Mouse (Mus musculus) E14TG2a.4 (cell line): Measurements from ENCODE around the gene Mtcl1.
A peak's percentile ranks its signal among the peaks of the same experiment; 100 is the strongest.

Source experiments
- H3K27me3 ChIP-seq: 2 replicates; pipeline ENCODE4 v1.6.1; 2014; ENCODE audit warnings: low read length, control low read depth; ENCODE audit not compliant: insufficient read depth
- H3K36me3 ChIP-seq: 2 replicates; pipeline ENCODE4 v1.6.1; 2014; ENCODE audit warnings: low read length, control low read depth; ENCODE audit not compliant: insufficient read depth
- H3K4me1 ChIP-seq: replicated peaks from 2 replicates; pipeline ENCODE4 v1.6.1; 2014; ENCODE audit warnings: low read depth, low read length, control low read depth
- H3K4me3 ChIP-seq: replicated peaks from 2 replicates; pipeline ENCODE4 v1.5.1; 2014; ENCODE audit warnings: mild to moderate bottlenecking, low read length
- H3K9me3 ChIP-seq: 2 replicates; pipeline ENCODE4 v1.6.1; 2014; ENCODE audit warnings: low read length, control low read depth
- CTCF ChIP-seq: conservative IDR thresholded peaks from 2 replicates; pipeline ENCODE4 v1.5.1; 2014; ENCODE audit warnings: low read length
- NANOG ChIP-seq: IDR thresholded peaks from 2 replicates; pipeline ENCODE4 v1.6.1; 2014; ENCODE audit warnings: borderline replicate concordance, low read length, mixed read lengths
- POU5F1 ChIP-seq: IDR thresholded peaks from 2 replicates; pipeline ENCODE4 v1.6.1; 2014; ENCODE audit warnings: low read length, borderline replicate concordance

The Mtcl1 gene

DNA sequence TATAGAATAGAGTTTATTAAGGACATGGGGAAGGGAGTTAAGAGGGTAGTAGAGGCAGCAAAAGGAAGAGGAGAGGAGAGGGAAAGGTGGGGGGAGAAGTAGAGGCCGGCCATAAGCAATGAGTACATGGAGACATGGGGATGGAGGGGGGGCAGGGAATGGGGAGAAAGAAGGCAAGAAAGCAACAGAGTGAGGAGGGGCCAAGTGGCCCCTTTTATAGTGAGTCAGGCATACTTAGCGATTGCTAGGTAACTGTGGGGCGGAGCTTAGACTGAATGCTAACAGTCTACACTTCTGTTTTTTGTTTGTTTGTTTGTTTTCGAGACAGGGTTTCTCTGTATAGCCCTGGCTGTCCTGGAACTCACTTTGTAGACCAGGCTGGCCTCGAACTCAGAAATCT lies 31.7 kb upstream of the Mtcl1 start:
- peak overlapping the region; percentile 87 for H3K4me3 ChIP-seq
- TF ChIP-seq CTCF (no peak), POU5F1 (no peak), NANOG (no peak)

DNA sequence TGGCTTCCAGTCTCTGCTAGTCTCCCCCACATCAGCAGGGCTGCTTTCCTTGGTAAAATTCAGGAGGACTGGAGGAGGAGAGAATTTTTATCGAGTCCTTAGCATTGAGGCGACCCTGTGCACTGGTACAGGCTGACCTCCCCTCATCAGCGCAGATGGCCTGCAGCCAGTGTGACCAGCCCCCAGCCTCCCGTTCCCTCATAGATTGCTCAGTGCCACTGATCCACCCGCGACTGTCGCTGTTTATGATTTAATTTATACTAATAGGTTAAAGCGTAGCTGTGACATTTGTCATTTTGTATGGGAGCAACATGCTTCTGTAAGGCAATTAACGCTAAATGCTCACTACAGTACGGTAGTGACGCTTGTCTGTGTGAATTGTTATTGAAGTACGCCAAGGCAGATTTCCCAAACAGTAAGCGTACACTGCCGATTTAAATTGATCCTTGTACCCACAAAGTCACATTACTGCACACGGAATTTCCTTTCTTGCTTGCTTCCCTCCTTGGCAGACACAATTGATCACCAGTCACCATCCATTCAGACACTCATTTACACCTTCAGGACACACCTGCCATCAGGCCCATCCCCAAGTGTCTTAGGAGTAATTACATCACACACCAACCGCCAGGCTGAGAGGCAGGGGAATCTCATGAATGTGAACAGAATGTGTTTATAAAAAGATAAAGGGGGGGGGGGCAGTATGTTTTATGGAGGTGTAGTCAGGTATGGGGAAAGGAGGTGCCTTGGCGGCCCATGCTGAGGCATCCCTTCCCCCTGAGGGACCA lies 31.1 kb upstream of the Mtcl1 start:
- H3K36me3 ChIP-seq = peaks cover 44% of the 10 kb centered on the region

More for the DNA sequence above, 31.7 kb upstream of the Mtcl1 start:
- H3K27me3 ChIP-seq = no peaks in the 10 kb centered on the region
- H3K36me3 ChIP-seq = peaks cover 38% of the 10 kb centered on the region
- H3K4me1 ChIP-seq = peaks cover 30% of the 10 kb centered on the region
- H3K9me3 ChIP-seq = peaks cover 21% of the 10 kb centered on the region

DNA sequence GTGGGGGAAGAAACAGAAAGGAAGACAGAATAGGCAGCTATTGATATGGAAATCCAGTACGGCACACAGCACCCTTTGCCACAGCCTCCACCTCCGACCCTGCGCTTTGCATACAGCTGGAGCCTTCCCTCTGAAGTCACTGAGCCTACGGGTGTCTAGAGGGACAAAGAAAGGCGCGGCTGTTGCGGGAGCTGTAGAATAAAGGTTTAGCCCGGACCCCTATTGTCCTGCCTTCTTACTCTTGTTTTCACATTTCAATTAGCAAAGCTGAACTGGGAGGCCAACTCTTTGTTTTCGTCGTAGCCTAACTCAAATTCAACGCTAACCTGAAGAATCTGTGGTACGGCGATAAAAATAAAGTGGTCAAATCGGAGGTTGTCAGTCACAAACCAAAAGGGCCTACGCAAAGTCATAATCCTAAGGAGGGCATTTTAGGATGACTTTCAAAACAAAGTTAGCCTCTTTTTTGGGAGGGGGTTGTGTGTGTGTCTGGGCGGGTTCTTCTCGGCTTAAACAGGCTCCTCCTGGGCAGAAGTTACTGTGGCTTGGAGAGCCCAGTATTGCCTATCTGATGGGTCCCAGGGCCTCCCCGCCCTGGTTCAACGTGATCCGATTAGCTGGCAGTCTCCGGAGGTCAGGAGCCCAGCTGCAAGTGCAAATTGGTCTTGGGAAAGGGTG lies 30.4 kb upstream of the Mtcl1 start:
- TF ChIP-seq NANOG (no peak; the same call in 1 of the 2 replicates), POU5F1 (peak; percentile 57), CTCF (no peak)
- H3K27me3 ChIP-seq = no peaks in the 10 kb centered on the region
- H3K4me1 ChIP-seq = peaks cover 19% of the 10 kb centered on the region
- H3K36me3 ChIP-seq = peaks cover 51% of the 10 kb centered on the region
- H3K9me3 ChIP-seq = peaks cover 34% of the 10 kb centered on the region
- H3K4me3 ChIP-seq = peak overlapping the region; percentile 87

More for the DNA sequence above, 31.1 kb upstream of the Mtcl1 start:
- H3K4me3 ChIP-seq = peak overlapping the region; percentile 87
- no peaks in the 10 kb centered on the region for H3K27me3 ChIP-seq
- H3K9me3 ChIP-seq = peaks cover 27% of the 10 kb centered on the region
- TF ChIP-seq POU5F1 (no peak), CTCF (no peak), NANOG (no peak)
- H3K4me1 ChIP-seq = peaks cover 26% of the 10 kb centered on the region

DNA sequence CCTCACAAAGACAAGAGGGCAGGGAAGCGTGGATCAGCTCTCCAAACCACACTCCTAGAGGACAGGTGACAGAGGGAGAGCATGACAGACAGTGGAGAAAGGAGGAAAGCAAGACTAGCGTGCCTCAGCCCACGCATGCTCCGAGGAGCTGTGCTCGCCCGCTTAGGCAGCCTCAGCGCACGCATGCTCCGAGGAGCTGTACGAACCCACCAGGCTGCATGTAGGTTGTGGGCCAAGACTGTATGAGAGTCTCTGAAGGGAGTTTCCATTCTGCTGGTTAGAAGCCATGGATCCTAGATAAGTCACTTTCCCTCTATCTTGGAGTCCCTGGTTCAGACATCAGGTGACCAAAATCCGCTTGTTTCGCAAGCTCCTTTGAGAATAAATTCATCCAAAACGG lies 29.8 kb upstream of the Mtcl1 start:
- peaks cover 41% of the 10 kb centered on the region for H3K9me3 ChIP-seq
- peaks cover 58% of the 10 kb centered on the region for H3K36me3 ChIP-seq
- peaks cover 13% of the 10 kb centered on the region for H3K4me1 ChIP-seq
- H3K27me3 ChIP-seq = no peaks in the 10 kb centered on the region
- H3K4me3 ChIP-seq = peak overlapping the region; percentile 77
- no peak for TF ChIP-seq NANOG
- TF ChIP-seq POU5F1 = no peak
- TF ChIP-seq CTCF = no peak

DNA sequence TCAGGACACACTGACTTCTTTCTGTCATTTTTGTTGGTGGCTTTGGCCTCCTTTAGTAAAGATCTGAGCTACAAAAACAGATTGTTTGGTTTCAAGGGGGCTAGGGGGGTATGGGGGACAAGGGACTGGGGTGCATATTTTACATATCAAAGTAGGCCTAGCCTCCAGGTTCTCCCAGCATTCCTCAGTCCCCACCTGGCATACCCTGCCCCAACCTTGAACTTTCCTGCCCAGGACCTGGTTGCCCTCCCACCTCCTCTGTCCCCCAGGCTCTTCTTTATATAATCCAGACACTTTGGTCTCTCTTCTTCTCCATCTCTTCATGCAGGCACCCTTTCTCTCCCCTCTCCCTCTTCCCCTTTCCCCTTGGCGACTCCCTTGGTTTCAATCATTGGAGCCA lies 23.7 kb upstream of the Mtcl1 start:
- Histone ChIP-seq H3K4me1 (peaks cover 61% of the 10 kb centered on the region), H3K27me3 (no peaks in the 10 kb centered on the region), H3K9me3 (peaks cover 74% of the 10 kb centered on the region), H3K36me3 (peaks cover 69% of the 10 kb centered on the region), H3K4me3 (peak overlapping the region; percentile 39; the same call in 1 of the 2 replicates)
- TF ChIP-seq CTCF (no peak), POU5F1 (no peak), NANOG (no peak)

DNA sequence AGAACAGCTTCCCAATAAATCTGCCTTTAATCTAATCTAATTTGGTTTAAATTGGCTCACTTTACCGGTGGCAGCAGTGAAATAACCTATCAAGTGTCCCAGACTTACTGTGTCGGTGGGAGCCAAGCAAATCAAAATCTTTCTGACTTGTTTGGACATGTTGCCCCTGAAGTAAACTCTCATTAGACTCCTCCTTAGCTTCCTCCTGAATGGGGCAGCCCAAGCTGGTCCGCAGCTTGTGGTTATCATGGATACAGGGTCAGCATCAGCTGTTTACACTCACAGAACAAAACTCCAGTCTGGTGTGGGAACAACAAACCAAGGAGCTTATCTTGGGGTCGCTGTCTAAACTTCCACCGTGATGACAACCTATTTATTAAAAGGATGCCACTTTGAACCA lies 22.2 kb upstream of the Mtcl1 start:
- no peak for TF ChIP-seq CTCF
- no peak for TF ChIP-seq POU5F1
- TF ChIP-seq NANOG = no peak
- Histone ChIP-seq H3K27me3 (no peaks in the 10 kb centered on the region), H3K9me3 (peaks cover 61% of the 10 kb centered on the region), H3K4me3 (peak overlapping the region; percentile 60), H3K36me3 (peaks cover 57% of the 10 kb centered on the region), H3K4me1 (peaks cover 59% of the 10 kb centered on the region)

DNA sequence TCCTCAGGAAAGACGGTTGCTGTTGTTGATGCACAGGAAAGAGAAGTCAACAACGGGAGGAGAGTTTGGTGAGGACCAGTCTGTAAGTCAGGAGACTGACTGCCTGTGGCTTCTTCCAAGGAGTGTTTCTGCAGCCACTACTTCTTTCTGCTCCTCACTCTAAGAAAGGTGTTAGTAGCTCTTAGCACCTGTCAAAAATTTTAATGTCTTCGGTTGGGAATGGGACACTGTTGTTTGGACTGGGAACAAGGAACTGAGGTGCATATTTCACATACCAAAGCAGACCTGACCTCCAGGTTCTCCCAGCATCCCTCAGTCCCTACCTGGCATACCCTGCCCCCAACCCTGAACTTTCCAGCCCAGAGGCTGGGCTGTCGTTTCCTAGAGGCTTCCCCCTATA lies 21.7 kb upstream of the Mtcl1 start:
- Histone ChIP-seq H3K4me1 (peaks cover 64% of the 10 kb centered on the region), H3K9me3 (peaks cover 55% of the 10 kb centered on the region), H3K36me3 (peaks cover 57% of the 10 kb centered on the region), H3K27me3 (no peaks in the 10 kb centered on the region), H3K4me3 (peak overlapping the region; percentile 60)
- TF ChIP-seq POU5F1 (no peak), CTCF (no peak), NANOG (no peak)

DNA sequence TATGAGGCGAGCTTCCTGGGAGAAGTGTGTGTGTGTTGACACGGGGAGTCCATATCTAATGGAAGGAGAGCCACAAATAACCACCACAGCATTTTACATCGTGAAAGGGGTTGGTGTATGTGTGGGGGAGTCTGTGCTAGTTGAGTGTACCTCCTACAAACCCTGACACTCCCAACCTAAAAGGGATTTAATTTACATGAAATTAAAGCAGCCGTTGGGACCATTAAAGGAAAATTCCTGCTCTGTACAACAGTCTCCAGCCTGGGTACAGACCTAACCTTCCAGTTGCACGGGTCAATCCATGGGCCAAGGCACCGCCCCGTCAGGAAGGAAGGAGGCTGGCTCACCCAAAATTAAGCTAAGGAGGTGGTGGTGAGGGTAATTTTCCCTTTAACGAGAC lies 20.5 kb upstream of the Mtcl1 start:
- TF ChIP-seq POU5F1 (no peak), NANOG (no peak), CTCF (no peak)
- H3K27me3 ChIP-seq = no peaks in the 10 kb centered on the region
- peaks cover 43% of the 10 kb centered on the region for H3K9me3 ChIP-seq
- peaks cover 45% of the 10 kb centered on the region for H3K36me3 ChIP-seq
- peaks cover 71% of the 10 kb centered on the region for H3K4me1 ChIP-seq
- peak overlapping the region; percentile 60 for H3K4me3 ChIP-seq
